Mouse (Mus musculus) ES-Bruce4 (cell line): ENCODE measurements at regions not wholly inside any gene's neighbourhood (a gene's known extent, or its start where the extent isn't known, plus 50 kb on each side); places are given as distances from the start of the nearest gene placed in this dataset.

Source experiments
- H3K27ac ChIP-seq: 2 replicates; pipeline ENCODE4 v1.5.1; 2012; ENCODE audit warnings: low read length, inconsistent platforms; ENCODE audit not compliant: insufficient read depth
- H3K27me3 ChIP-seq: 2 replicates; pipeline ENCODE4 v1.6.1; 2012; ENCODE audit warnings: mild to moderate bottlenecking, low read length, inconsistent platforms; ENCODE audit not compliant: control insufficient read depth, poor library complexity, insufficient read depth, severe bottlenecking
- H3K36me3 ChIP-seq: 2 replicates; pipeline ENCODE4 v1.6.1; 2012; ENCODE audit warnings: inconsistent platforms, mild to moderate bottlenecking, low read length, moderate library complexity; ENCODE audit not compliant: control insufficient read depth, poor library complexity, insufficient read depth, severe bottlenecking
- H3K4me1 ChIP-seq: one replicate; pipeline ENCODE4 v1.8.1; 2011; ENCODE audit warnings: low read length; ENCODE audit not compliant: control insufficient read depth, insufficient read depth
- H3K4me3 ChIP-seq: 2 replicates; pipeline ENCODE4 v1.5.1; 2011; ENCODE audit warnings: low read depth, mild to moderate bottlenecking, low read length
- H3K9ac ChIP-seq: 2 replicates; pipeline ENCODE4 v1.6.1; 2012; ENCODE audit warnings: low read depth, mild to moderate bottlenecking, inconsistent platforms; ENCODE audit not compliant: poor library complexity, severe bottlenecking
- H3K9me3 ChIP-seq: replicated peaks from 2 replicates; pipeline ENCODE4 v1.6.1; 2012; ENCODE audit warnings: mild to moderate bottlenecking, low read length, inconsistent platforms; ENCODE audit not compliant: control insufficient read depth, poor library complexity, insufficient read depth, severe bottlenecking
- CTCF ChIP-seq: IDR thresholded peaks from one replicate; pipeline ENCODE4 v1.8.1; 2011; ENCODE audit warnings: low read depth, low read length
- EP300 ChIP-seq: IDR thresholded peaks from 2 replicates; pipeline ENCODE4 v1.6.1; 2011; ENCODE audit warnings: low read depth, low read length; ENCODE audit not compliant: insufficient read depth
- POLR2A ChIP-seq: IDR thresholded peaks from one replicate; pipeline ENCODE4 v1.8.1; 2011; ENCODE audit warnings: low read length; ENCODE audit not compliant: insufficient read depth

DNA sequence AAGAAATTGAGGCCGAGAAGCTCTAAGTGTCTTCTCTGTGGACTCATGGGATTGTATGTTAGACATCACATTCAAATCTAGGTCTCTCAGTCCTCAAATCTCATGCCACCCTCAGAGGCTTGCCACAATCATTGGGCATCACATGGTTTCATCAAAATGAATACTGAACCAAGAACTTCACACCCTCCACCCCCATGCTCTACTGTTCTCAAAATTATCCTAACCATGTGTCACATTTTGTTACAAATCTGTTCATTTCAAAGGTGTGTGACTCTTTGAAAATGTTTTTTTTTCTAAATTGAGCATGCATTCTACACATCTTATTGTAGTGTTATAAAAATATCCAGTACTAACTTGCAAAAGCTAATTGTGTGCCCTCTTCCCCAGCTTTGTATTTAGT, 275.9 kb downstream of the Galc start:
- H3K36me3 ChIP-seq: no peaks in the 10 kb centered on the region
- H3K9ac ChIP-seq: no peak overlapping the region
- H3K9me3 ChIP-seq: no peaks in the 10 kb centered on the region
- H3K27ac ChIP-seq: no peak overlapping the region
- TF ChIP-seq POLR2A (no peak), EP300 (no peak), CTCF (no peak)
- H3K4me3 ChIP-seq: no peak overlapping the region
- H3K27me3 ChIP-seq: no peaks in the 10 kb centered on the region
- H3K4me1 ChIP-seq: no peaks in the 10 kb centered on the region

DNA sequence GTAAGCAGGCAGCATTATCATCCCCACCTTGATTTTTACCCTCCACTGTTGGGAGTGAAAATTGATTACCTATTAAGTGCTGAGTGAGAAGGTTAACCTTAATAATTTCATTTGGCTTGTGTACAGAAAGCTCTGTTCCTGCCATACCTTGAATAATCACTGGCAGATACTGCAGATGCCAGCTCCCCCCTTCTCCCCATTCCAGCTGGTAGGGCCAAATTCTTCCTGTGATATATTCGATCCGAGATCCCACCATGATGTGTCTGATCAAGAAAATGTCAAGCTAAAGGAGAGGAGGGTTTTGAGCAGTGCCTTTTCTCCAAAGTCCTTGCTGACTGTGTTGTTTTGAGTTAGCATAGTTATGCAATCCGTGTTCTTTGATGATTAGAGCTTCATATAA, 280.6 kb downstream of the Galc start:
- Histone ChIP-seq H3K36me3 (no peaks in the 10 kb centered on the region), H3K4me1 (no peaks in the 10 kb centered on the region), H3K27ac (no peak overlapping the region), H3K27me3 (no peaks in the 10 kb centered on the region), H3K9me3 (no peaks in the 10 kb centered on the region), H3K9ac (no peak overlapping the region), H3K4me3 (no peak overlapping the region)
- TF ChIP-seq CTCF (no peak), EP300 (no peak), POLR2A (no peak)

DNA sequence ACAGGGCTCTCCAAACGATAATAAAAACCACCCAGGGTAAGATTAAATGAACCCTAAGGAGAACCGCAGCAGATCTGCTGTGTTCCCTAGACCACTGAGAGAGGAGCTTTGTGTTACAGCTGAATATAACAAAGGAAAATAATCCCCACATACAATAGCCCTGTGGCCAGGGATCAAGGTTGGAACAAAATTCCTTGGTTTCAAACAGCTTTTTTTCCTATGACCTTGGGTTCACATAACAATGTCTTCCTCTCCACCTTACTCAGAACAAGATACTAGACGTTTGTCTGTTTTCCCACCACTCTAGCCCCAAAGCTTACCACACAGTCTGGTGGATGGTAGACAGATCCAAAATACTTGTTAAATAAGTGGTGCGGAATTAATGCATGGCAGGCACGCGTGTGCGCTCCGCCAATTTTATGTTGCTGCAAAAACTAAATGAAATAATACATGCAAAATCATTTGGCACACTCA, 281.0 kb downstream of the Galc start:
- no peak overlapping the region for H3K9ac ChIP-seq
- H3K36me3 ChIP-seq: no peaks in the 10 kb centered on the region
- H3K4me1 ChIP-seq: no peaks in the 10 kb centered on the region
- no peak overlapping the region for H3K4me3 ChIP-seq
- TF ChIP-seq CTCF (no peak), POLR2A (no peak)
- no peaks in the 10 kb centered on the region for H3K9me3 ChIP-seq
- no peak overlapping the region for H3K27ac ChIP-seq
- H3K27me3 ChIP-seq: no peaks in the 10 kb centered on the region

DNA sequence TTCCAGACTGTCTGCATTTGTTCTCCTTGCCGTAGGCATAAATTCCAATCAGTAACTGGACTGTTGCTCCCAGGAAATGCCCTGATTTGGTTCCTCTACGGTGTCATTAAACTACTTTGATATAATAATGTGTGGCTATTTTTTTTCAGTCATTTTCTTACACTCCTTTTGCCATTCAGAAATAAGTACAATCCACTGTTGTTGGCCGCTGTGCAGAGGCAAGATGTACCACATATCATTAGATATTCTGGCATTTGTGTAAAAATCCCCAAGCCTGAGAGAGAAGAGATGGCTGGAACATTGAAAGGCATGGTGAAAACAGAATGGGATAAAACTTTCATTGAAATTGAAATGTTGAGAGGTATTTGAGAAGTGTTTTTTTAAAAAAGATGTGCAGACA, 281.6 kb downstream of the Galc start:
- H3K4me3 ChIP-seq: no peak overlapping the region
- no peak overlapping the region for H3K9ac ChIP-seq
- H3K36me3 ChIP-seq: no peaks in the 10 kb centered on the region
- no peaks in the 10 kb centered on the region for H3K4me1 ChIP-seq
- no peak overlapping the region for H3K27ac ChIP-seq
- H3K9me3 ChIP-seq: no peaks in the 10 kb centered on the region
- no peaks in the 10 kb centered on the region for H3K27me3 ChIP-seq
- TF ChIP-seq CTCF (no peak), POLR2A (no peak), EP300 (no peak)

DNA sequence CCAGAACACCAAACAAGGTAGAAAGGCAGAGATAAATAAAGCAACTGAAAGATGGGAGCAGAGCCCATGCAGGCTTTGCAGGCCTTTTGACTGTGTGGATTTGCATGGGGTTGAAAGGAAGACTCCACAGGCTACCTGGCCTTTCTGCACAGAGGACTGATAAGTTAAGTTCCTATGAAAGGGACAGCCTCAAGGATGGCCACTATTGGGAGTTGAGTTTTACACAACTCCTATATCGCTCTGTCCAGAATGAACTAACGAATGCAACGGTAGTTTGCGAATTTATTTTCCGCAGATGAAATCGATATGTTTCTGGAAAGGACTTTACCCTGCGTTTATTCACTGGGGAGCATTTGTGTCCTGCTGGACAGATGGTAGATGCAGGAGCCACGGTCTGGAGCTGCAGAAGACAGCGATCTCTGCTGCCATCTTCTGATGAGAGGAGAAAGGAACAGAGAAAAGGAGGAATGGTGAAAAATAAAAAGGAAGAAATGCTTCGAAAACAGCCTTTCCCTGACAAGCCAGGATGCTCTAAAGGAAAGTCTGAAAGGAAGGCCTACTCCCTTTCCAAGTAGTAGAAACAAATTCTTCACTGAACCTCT, 285.2 kb downstream of the Galc start:
- H3K36me3 ChIP-seq: no peaks in the 10 kb centered on the region
- H3K27me3 ChIP-seq: no peaks in the 10 kb centered on the region
- H3K9me3 ChIP-seq: no peaks in the 10 kb centered on the region
- H3K9ac ChIP-seq: no peak overlapping the region
- no peak overlapping the region for H3K4me3 ChIP-seq
- no peaks in the 10 kb centered on the region for H3K4me1 ChIP-seq
- H3K27ac ChIP-seq: no peak overlapping the region
- TF ChIP-seq EP300: no peak

DNA sequence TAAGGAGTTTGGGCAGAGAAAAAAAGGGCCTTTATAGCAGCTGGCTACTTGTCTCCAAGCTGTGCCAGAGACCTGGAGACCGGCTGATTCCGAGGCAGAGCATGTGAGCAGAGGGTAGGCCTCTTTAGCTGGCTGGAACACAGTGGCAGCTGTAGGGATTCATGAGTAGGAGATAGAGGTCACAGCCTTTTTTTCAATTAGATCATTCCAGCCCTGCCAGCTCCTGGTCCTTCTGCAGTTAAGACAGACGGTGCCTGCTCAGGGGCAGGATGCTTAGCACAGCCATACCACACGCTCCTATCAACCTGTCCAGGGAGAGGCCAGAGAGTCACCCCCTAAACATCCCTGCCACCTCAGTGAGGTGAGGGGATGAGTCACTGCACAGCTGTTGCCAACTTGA, 302.1 kb downstream of the Galc start:
- no peak overlapping the region for H3K27ac ChIP-seq
- TF ChIP-seq CTCF (no peak), EP300 (no peak)
- H3K4me1 ChIP-seq: no peaks in the 10 kb centered on the region
- H3K4me3 ChIP-seq: no peak overlapping the region
- no peaks in the 10 kb centered on the region for H3K27me3 ChIP-seq
- H3K9me3 ChIP-seq: no peaks in the 10 kb centered on the region
- H3K36me3 ChIP-seq: no peaks in the 10 kb centered on the region
- H3K9ac ChIP-seq: no peak overlapping the region

DNA sequence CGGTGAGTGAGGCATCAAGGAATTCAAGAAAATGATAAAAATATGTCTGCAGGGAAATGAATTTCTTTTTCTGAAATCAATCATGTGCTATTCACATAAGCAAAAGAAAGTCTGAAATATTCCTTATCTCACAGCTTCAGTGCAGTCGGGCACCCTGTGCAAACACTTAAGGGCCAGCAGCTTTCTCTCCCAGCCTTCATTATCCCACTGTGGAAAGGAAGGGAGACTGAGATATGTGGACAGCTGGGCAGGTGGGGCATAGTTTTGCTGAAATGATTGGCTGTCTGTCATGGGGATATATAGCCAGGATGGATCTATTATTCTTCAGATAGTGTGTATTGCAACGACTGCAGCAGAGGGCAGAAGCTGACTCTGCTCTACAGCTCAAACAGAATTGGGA, 305.9 kb downstream of the Galc start:
- Histone ChIP-seq H3K36me3 (no peaks in the 10 kb centered on the region), H3K27me3 (no peaks in the 10 kb centered on the region), H3K9ac (no peak overlapping the region), H3K4me3 (no peak overlapping the region), H3K9me3 (no peaks in the 10 kb centered on the region), H3K27ac (no peak overlapping the region), H3K4me1 (no peaks in the 10 kb centered on the region)
- TF ChIP-seq CTCF (no peak), POLR2A (no peak), EP300 (no peak)
